ENCODE assay signal across 13 mouse cellular contexts in the genomic region with DNA sequence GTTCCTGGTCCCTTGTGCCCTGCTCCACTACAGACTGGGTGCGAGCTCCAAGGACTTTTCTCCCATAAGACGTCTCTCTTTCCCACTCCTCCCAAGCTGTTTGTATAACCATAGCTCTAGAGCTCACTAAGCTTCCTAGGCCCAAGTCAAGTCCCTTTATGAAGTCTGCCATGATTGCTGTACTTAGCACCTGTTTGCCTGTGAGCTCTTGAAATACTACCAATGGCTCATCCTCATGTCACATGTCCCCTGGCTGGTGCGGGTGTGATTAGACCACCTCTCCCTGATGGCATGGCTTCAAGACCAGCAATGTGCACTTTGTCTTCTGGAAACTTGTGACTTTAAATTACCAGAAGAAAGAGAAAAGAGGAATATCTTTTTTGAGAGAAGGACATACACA. TPM values are rescaled to one million over a fixed set of nuclear protein-coding genes. Genes with fewer than 3 reads are reported as not detected.
DNase-seq lines count a peak whose midpoint lies in the region; ATAC-seq and TF ChIP-seq lines count a peak whose summit lies in the region.
"Had no signal": no experiment of that assay in that cellular context is flagged by ENCODE, and none has a peak within 500 bp of the region (broad histone marks: within the 10 kb centered on the region; RNA-seq: fewer than 3 reads in every experiment).

No protein-coding gene starts in this region.

- H3K9me3 ChIP-seq in heart, embryonic 10.5 days: no peaks in the 10 kb centered on the region
- no peaks in the 10 kb centered on the region for H3K9me3 ChIP-seq in midbrain, embryonic 12.5 days
- no peaks in the 10 kb centered on the region for H3K9me3 ChIP-seq in midbrain, embryonic 13.5 days
- H3K9me3 ChIP-seq: liver, embryonic 12.5 days had no signal

- no peak overlapping the region for H3K9ac ChIP-seq in midbrain, embryonic 12.5 days (replicated peaks)
- H3K9ac ChIP-seq in midbrain, embryonic 13.5 days (replicated peaks): no peak overlapping the region
- H3K9ac ChIP-seq: liver, embryonic 12.5 days had no signal

- peaks cover 60% of the 10 kb centered on the region for H3K4me1 ChIP-seq in heart, embryonic 10.5 days
- no peaks in the 10 kb centered on the region for H3K4me1 ChIP-seq in kidney, adult 2 months (ENCODE audit: control insufficient read depth, insufficient read depth, low read length)
- H3K4me1 ChIP-seq in midbrain, embryonic 12.5 days: peaks cover 14% of the 10 kb centered on the region
- peaks cover 9% of the 10 kb centered on the region for H3K4me1 ChIP-seq in midbrain, embryonic 13.5 days (replicated peaks)

- peak overlapping the region; percentile 73 for H3K27ac ChIP-seq in heart, embryonic 10.5 days
- peak overlapping the region; percentile 34; the same call in 1 of the 2 replicates for H3K27ac ChIP-seq in kidney, adult 2 months (ENCODE audit: insufficient read depth, low read depth, low read length)
- H3K27ac ChIP-seq in midbrain, embryonic 12.5 days (replicated peaks): peak overlapping the region; percentile 61; the same call in 1 of the 2 replicates
- no peak overlapping the region for H3K27ac ChIP-seq in midbrain, embryonic 13.5 days

- no peak for TF ChIP-seq CTCF in kidney, adult 2 months (conservative IDR thresholded peaks at IDR 0.05; ENCODE audit: insufficient read depth, insufficient read length, low read depth, low read length)

- no peaks in the 10 kb centered on the region for H3K27me3 ChIP-seq in heart, embryonic 10.5 days (ENCODE audit: insufficient read depth, poor library complexity, severe bottlenecking)
- no peaks in the 10 kb centered on the region for H3K27me3 ChIP-seq in kidney, adult 2 months (replicated peaks; ENCODE audit: control insufficient read depth, insufficient read depth, low read length)
- no peaks in the 10 kb centered on the region for H3K27me3 ChIP-seq in midbrain, embryonic 12.5 days
- no peaks in the 10 kb centered on the region for H3K27me3 ChIP-seq in midbrain, embryonic 13.5 days

- intact Hi-C loops in gastrocnemius, postnatal 36 days (cut with DNase I): no loop called here

- no peak overlapping the region for H3K4me3 ChIP-seq in heart, embryonic 10.5 days
- H3K4me3 ChIP-seq in kidney, adult 2 months (ENCODE audit: insufficient read depth, low read depth, low read length): no peak overlapping the region
- H3K4me3 ChIP-seq in midbrain, embryonic 12.5 days: no peak overlapping the region
- no peak overlapping the region for H3K4me3 ChIP-seq in midbrain, embryonic 13.5 days (replicated peaks)
- H3K4me3 ChIP-seq: liver, embryonic 12.5 days had no signal

- no peak overlapping the region for H3K4me2 ChIP-seq in midbrain, embryonic 12.5 days (replicated peaks)
- H3K4me2 ChIP-seq in midbrain, embryonic 13.5 days (replicated peaks): no peak overlapping the region
- H3K4me2 ChIP-seq: liver, embryonic 12.5 days had no signal

- DNase-seq in heart, embryonic 10.5 days (ENCODE audit: low spot score): no peak
- no peak for DNase-seq in heart, adult 11 months
- no peak for DNase-seq in kidney, adult 2 months
- no peak for DNase-seq in kidney, adult 9 months
- no peak for DNase-seq in gastrocnemius, postnatal 36 days
- DNase-seq: adrenal gland, postnatal 36 days; layer of hippocampus, adult 9-11 months; thymus, postnatal 36 days had no signal

- no peak for TF ChIP-seq POLR2A in kidney, adult 2 months (IDR thresholded peaks at IDR 0.05; ENCODE audit: low read depth, low read length)

- no peak for ATAC-seq in midbrain, embryonic 12.5 days (ENCODE audit: low FRiP score, low read depth)
- no peak for ATAC-seq in midbrain, embryonic 13.5 days
- ATAC-seq in frontal cortex, adult (ENCODE audit: low TSS enrichment): no peak
- ATAC-seq: activated CD4-positive, CD25-positive, alpha-beta regulatory T cell, adult 4 months had no signal

- 81% methylated on average over 3 of the region's 3 CpGs for WGBS in heart, embryonic 10.5 days
- WGBS in kidney, adult 2 months: 81% methylated on average over 3 of the region's 3 CpGs
- WGBS in midbrain, embryonic 12.5 days: 80% methylated on average over 3 of the region's 3 CpGs
- WGBS in midbrain, embryonic 13.5 days: 76% methylated on average over 3 of the region's 3 CpGs

- peaks cover 12% of the 10 kb centered on the region; the same call in 1 of the 2 replicates for H3K36me3 ChIP-seq in heart, embryonic 10.5 days
- no peaks in the 10 kb centered on the region for H3K36me3 ChIP-seq in kidney, adult 2 months (ENCODE audit: control insufficient read depth, insufficient read depth, low read length)
- H3K36me3 ChIP-seq in midbrain, embryonic 12.5 days: no peaks in the 10 kb centered on the region
- no peaks in the 10 kb centered on the region for H3K36me3 ChIP-seq in midbrain, embryonic 13.5 days
- H3K36me3 ChIP-seq: liver, embryonic 12.5 days had no signal

RNA-seq across cellular contexts. Expression of a gene that starts 17.6 kb away (rescaled TPM):
- 35.7 and 36.1 TPM in 2 replicates for polyA plus RNA-seq in heart, embryonic 10.5 days (2016; fragmentation: Nextera tagmentation; extraction: Ambion mirVana)
- 32.3 and 41.8 TPM in 2 replicates for polyA plus RNA-seq in kidney, adult 2 months (2012; rRNA removed)
- polyA plus RNA-seq in midbrain, embryonic 12.5 days (2016; fragmentation: Nextera tagmentation; extraction: Ambion mirVana): 13.4 and 20.1 TPM in 2 replicates
- 3.9 and 4.8 TPM in 2 replicates for polyA plus RNA-seq in midbrain, embryonic 13.5 days (2015; fragmentation: Nextera tagmentation; extraction: Ambion mirVana)
- total RNA-seq in gastrocnemius, postnatal 36 days (2021): 10 to 100 TPM; 13.9 to 14.3 TPM
- polyA plus RNA-seq: activated CD4-positive, CD25-positive, alpha-beta regulatory T cell, adult 4 months had no signal

RNA-seq across cellular contexts. Expression of a gene that starts 42.4 kb away (rescaled TPM):
- polyA plus RNA-seq in heart, embryonic 10.5 days (2016; fragmentation: Nextera tagmentation; extraction: Ambion mirVana): 24.2 and 27.0 TPM in 2 replicates
- polyA plus RNA-seq in kidney, adult 2 months (2012; rRNA removed): 32.5 and 32.6 TPM in 2 replicates
- polyA plus RNA-seq in midbrain, embryonic 12.5 days (2016; fragmentation: Nextera tagmentation; extraction: Ambion mirVana): 64.1 and 65.2 TPM in 2 replicates
- 94.8 and 97.2 TPM in 2 replicates for polyA plus RNA-seq in midbrain, embryonic 13.5 days (2015; fragmentation: Nextera tagmentation; extraction: Ambion mirVana)
- 1 to 10 TPM; 5.5 to 7.5 TPM for total RNA-seq in gastrocnemius, postnatal 36 days (2021)

RNA-seq across cellular contexts. Expression of a gene that starts 45.8 kb away (rescaled TPM):
- 14.7 and 17.6 TPM in 2 replicates for polyA plus RNA-seq in heart, embryonic 10.5 days (2016; fragmentation: Nextera tagmentation; extraction: Ambion mirVana)
- polyA plus RNA-seq in kidney, adult 2 months (2012; rRNA removed): 27.0 and 27.6 TPM in 2 replicates
- 9.7 and 9.8 TPM in 2 replicates for polyA plus RNA-seq in midbrain, embryonic 12.5 days (2016; fragmentation: Nextera tagmentation; extraction: Ambion mirVana)
- 4.1 and 4.8 TPM in 2 replicates for polyA plus RNA-seq in midbrain, embryonic 13.5 days (2015; fragmentation: Nextera tagmentation; extraction: Ambion mirVana)
- 1 to 10 TPM; 4.0 to 4.3 TPM for total RNA-seq in gastrocnemius, postnatal 36 days (2021)
